Mouse (Mus musculus) bone marrow macrophage, adult 2 months (primary cell): ENCODE results near the gene Shtn1. TPM values are rescaled to one million over a fixed set of nuclear protein-coding genes. Genes with fewer than 3 reads are reported as not detected.

Source experiments
- H3K27ac ChIP-seq: 2 replicates; pipeline ENCODE4 v1.5.1; 2012; ENCODE audit warnings: low read depth, low read length; ENCODE audit not compliant: insufficient read depth
- H3K4me1 ChIP-seq: 2 replicates; pipeline ENCODE4 v1.6.1; 2012; ENCODE audit warnings: low read length; ENCODE audit not compliant: control insufficient read depth, insufficient read depth
- H3K4me3 ChIP-seq: 2 replicates; pipeline ENCODE4 v1.5.1; 2012; ENCODE audit warnings: mild to moderate bottlenecking, low read length, moderate library complexity; ENCODE audit not compliant: insufficient read depth
- CTCF ChIP-seq: IDR thresholded peaks from 2 replicates; pipeline ENCODE4 v1.5.1; 2012; ENCODE audit warnings: low read depth, mild to moderate bottlenecking, low read length, moderate library complexity
- POLR2A ChIP-seq: IDR thresholded peaks from 2 replicates; pipeline ENCODE4 v1.6.1; 2012; ENCODE audit warnings: mild to moderate bottlenecking, low read depth, low read length, borderline replicate concordance
- polyA plus RNA-seq: library from polyadenylated mRNA; stranded (reverse); fragments of >200 nt; gene quantifications from 2 replicates; pipeline ENCODE4 v1.2.4, GENCODE M21; 2012; ENCODE audit not compliant: missing spikeins, insufficient read depth, insufficient read length

Gene Shtn1
- polyA plus RNA-seq, 1 experiment: 83.6 TPM

DNA sequence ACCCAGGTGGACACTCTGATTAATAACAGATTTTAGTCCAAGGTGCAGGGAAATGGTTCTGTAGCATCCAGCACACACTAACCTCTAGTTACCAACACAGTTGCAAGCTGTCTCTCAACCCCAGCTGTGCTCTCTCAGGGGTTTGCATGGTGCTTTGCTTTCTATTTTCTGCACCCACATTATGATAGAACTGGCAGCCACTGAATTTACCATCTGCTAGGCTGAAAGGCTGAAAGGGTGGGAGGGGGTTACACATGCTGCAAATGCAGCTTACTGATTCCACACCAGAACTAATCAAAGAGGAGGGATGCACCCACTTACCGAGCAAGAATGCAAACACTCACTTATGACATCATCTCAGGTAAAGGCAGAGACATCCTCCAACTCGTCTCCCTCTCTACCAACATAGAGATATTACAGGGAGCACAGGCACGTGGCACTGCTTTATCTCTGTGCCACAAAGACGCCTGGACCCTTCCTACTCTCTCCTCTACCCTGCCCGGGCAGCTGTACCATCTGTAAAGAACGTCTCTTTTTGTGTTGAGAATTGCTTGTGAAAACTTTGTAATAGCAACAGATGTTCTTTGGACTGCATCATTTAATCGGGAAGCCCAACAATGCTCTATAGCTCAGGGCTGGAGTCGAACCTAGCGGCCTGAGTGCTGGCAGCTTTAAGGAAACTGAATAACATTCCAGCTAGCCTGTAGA, 23.0 kb downstream of the Shtn1 start:
- peaks cover 9% of the 10 kb centered on the region for H3K4me1 ChIP-seq

DNA sequence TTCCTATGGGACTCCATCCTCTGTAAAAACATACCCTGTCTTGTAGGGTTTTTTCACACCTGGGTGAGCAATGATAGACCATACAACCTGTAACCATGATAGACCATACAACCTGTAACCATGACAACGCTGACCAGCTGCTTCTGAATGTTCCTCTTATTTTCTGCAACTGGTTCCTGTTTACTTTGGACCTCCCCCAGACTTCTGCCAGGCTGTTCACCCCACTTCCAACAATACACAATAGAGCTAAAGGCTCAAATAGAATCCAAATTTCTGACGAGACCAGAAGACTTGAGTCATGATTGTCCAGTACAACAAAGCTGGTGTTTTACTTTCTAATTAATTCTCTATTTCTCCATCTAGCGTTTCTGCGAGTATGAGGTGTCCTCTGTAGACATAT, 23.8 kb downstream of the Shtn1 start:
- peaks cover 9% of the 10 kb centered on the region for H3K4me1 ChIP-seq
- H3K27ac ChIP-seq: no peak overlapping the region
- TF ChIP-seq CTCF: no peak
- no peak for TF ChIP-seq POLR2A
- no peak overlapping the region for H3K4me3 ChIP-seq

More for the DNA sequence above, 23.0 kb downstream of the Shtn1 start:
- no peak for TF ChIP-seq POLR2A
- no peak for TF ChIP-seq CTCF
- Histone ChIP-seq H3K27ac (no peak overlapping the region), H3K4me3 (no peak overlapping the region)

DNA sequence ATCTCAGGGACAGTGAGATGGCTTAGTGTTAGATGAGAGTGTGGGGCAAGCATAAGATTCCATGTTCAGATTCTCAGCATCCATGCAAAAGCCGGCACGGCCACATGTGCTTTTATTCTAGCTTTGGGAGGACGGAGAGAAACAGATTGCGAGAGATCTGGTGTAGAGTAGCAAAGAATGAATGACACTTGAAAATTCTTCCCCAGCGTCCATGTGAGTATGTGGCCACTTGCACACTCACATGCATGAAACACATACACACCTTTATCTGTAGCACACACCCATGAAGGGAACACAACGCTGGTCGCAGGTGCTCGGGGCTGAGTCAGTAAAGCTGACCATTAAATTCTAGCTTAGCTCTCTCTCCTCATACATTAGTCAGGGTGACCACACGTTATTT, 24.3 kb downstream of the Shtn1 start:
- Histone ChIP-seq H3K4me1 (peaks cover 9% of the 10 kb centered on the region), H3K27ac (no peak overlapping the region), H3K4me3 (no peak overlapping the region)
- no peak for TF ChIP-seq POLR2A
- TF ChIP-seq CTCF: no peak

DNA sequence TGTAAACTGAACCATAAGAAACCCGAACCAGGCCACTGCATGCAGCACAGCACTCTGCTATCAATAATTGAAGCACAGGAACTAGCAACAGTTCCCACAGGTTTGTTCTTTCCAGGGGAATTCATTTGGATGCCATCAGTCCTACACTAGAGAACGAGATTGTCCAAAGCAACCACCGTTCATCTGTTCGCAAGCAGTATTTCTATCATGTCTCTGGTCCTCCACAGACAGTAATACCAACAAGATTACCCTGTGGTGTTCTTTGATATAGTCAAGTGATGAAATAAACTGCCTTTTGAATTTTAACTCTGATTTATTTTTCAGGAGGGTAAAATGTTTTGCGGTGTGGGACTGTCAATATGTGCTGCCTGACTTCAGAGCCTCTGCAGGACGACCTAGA, 27.0 kb downstream of the Shtn1 start:
- peaks cover 9% of the 10 kb centered on the region for H3K4me1 ChIP-seq
- TF ChIP-seq CTCF: no peak
- no peak for TF ChIP-seq POLR2A
- H3K4me3 ChIP-seq: no peak overlapping the region
- H3K27ac ChIP-seq: no peak overlapping the region

DNA sequence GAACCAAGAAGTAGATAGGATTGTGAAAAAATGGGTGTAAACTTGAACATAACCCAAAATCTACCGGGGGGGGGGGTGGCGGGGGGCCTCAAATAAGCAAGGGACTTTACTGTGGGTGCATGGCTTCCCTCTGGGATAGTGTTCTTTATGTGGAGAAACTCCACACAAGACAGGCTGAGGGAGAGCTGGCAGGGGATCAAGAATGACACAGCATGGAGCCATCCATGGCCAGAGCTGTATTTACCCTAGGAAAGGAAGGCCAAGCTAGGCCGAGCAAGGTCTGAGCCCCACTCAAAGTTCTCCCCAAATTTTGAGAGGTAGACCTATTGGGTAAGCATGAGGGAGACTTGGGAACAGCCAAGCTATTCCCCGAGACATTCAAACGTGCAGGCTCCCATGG, 28.4 kb downstream of the Shtn1 start:
- no peak overlapping the region for H3K4me3 ChIP-seq
- no peak overlapping the region for H3K27ac ChIP-seq
- H3K4me1 ChIP-seq: peaks cover 10% of the 10 kb centered on the region
- TF ChIP-seq POLR2A (no peak), CTCF (no peak)

DNA sequence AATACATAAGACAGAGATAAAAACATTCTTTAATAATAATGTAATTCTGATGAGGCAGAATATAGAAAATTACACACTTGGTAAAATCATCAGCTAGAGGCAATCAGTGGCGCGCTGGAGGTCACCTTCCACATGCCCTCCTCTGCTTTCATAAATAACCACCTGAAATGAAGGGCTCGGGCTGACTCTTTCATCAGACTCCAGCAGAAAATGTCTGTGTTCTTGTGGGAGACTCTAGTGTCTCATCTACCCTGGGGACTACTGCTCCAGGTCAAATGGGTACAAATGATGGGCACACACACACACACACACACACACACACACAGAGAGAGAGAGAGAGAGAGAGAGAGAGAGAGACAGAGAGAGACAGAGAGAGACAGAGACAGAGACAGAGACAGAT, 34.8 kb downstream of the Shtn1 start:
- TF ChIP-seq POLR2A (no peak), CTCF (no peak)
- no peak overlapping the region for H3K27ac ChIP-seq

DNA sequence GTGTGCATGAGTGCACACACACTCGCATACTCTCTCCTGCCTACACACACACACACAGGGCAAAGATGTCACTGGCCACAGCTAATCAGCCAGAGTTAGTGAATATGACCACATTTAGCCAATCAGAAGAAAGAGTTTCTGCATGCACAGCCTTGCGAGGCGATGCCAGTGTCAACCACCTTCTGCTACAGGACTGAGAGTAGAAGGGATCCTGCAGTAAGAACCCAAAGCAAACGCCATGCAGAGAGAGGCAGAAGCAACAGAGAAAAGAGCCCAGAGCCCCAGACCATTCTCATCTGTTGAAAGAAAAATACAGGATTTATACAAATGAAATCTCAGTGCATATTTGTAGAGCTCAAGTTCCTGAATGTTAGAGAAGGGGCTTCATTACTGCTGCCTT, 37.1 kb downstream of the Shtn1 start:
- H3K4me1 ChIP-seq: peaks cover 23% of the 10 kb centered on the region
- TF ChIP-seq POLR2A (no peak), CTCF (no peak)
- no peak overlapping the region for H3K4me3 ChIP-seq
- H3K27ac ChIP-seq: no peak overlapping the region

More for the DNA sequence above, 34.8 kb downstream of the Shtn1 start:
- Histone ChIP-seq H3K4me1 (peaks cover 23% of the 10 kb centered on the region), H3K4me3 (no peak overlapping the region)

DNA sequence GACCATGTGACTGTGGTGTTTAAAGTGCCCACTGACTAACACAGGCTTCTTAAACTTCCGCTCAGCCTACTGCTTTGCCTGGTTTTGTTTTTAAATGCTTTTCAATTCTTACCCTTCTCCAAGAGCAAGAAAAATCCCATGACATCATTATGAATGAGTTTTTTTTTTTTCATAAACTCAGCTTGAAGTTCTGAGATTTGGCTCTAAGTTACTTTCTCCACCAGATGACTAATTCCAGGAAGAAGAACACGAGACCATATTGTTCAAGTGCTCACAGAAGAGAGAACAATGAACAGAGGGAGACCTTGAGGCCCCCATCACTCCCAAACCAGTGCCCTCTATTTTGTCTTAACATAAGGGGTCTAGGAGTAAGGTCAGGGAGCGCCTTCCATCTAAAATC, 39.1 kb downstream of the Shtn1 start:
- TF ChIP-seq POLR2A (no peak), CTCF (no peak)
- Histone ChIP-seq H3K27ac (peak overlapping the region; percentile 49), H3K4me1 (peaks cover 13% of the 10 kb centered on the region), H3K4me3 (no peak overlapping the region)

DNA sequence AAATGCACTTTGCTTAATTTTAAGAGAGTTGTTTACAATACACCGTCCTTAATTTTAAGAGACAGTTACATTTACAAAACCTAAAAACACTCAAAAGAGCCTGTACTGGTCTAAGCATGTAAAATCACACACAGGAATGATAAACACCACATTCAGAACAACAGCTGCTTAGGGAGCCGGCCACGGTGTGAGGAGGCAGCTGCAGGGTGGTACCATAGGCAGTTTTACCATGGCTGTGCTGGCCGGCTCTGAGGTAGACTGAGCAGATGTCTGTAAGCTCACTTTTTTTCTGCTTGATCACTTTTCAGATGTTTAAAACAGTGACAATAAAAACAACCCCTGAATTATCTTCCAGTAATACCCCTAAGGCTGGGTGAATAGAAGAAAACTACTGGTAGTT, 42.7 kb downstream of the Shtn1 start:
- Histone ChIP-seq H3K27ac (no peak overlapping the region), H3K4me3 (no peak overlapping the region), H3K4me1 (peaks cover 13% of the 10 kb centered on the region)
- TF ChIP-seq CTCF: no peak
- no peak for TF ChIP-seq POLR2A

DNA sequence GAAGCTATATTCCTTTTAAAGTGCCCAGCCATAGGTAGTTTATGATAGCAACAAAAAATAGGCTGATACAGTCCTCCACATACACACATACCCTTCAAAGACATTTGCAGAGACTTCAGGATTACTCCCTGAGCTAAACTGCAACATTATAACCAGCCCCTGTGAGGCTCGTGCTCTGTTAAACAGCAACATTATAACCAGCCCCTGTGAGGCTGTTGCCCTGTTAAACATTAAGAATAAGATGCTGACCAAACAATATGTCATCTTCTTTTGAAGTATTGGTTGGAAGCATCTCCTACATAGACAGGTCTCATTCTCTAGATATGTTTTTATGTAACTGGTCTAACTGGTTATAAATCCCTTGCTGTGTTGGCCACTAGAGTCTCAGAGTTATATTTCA, 45.7 kb downstream of the Shtn1 start:
- H3K4me1 ChIP-seq: peaks cover 8% of the 10 kb centered on the region
- no peak overlapping the region for H3K4me3 ChIP-seq
- H3K27ac ChIP-seq: no peak overlapping the region
- TF ChIP-seq CTCF (no peak), POLR2A (no peak)

DNA sequence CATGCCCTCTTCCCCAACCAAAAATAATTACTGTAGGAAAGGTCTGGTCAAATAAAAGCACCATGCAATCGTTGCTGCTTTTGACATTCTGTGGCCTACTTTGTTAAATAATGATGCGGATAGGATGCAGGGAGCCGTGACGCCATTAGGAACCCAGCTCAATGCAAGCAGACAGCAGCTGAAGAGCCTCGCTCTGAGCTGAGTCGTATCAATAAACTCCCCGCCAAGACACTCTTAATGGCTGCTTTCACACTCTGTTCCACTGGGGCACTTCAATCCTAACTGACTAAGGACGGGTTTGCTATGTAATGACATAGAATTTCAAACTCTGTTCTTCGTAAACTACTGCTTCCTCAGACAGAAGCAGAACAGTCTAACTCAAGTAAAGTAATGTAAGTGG, 46.9 kb downstream of the Shtn1 start:
- no peak for TF ChIP-seq POLR2A
- no peak for TF ChIP-seq CTCF
- H3K4me1 ChIP-seq: peaks cover 10% of the 10 kb centered on the region
- no peak overlapping the region for H3K27ac ChIP-seq
- no peak overlapping the region for H3K4me3 ChIP-seq
